ENCODE assay signal across 8 mouse cellular contexts in genomic region chr11:76456233-76456632, GRCm38 (mm10). TPM values are rescaled to one million over a fixed set of nuclear protein-coding genes. Genes with fewer than 3 reads are reported as not detected.
DNase-seq lines count a peak whose midpoint lies in the region; ATAC-seq and TF ChIP-seq lines count a peak whose summit lies in the region.

No protein-coding gene starts in this region.

- H3K4me1 ChIP-seq in midbrain, embryonic 10.5 days = peaks cover 13% of the 10 kb centered on the region

- 17% methylated on average over 6 of the region's 6 CpGs for WGBS in midbrain, embryonic 10.5 days

- peak; percentile 87 to 90 for DNase-seq in cerebellum, postnatal 36 days
- DNase-seq in gastrocnemius, adult 2 months = peak; percentile 88
- peak; percentile 65 to 91 for DNase-seq in left cerebral cortex, adult 8-10 months (ENCODE audit: low spot score in 2 of 2)
- peak; percentile 82 for DNase-seq in midbrain, embryonic 10.5 days (ENCODE audit: low spot score)
- DNase-seq in right cerebral cortex, postnatal 36 days (ENCODE audit: low spot score in 2 of 2) = peak; percentile 72 to 78
- peak; percentile 73 to 84 for DNase-seq in urinary bladder, postnatal 36 days (ENCODE audit: low spot score in 2 of 2)

- H3K9me3 ChIP-seq in midbrain, embryonic 10.5 days (replicated peaks) = no peaks in the 10 kb centered on the region

- intact Hi-C loops in gastrocnemius, adult 2 months (cut with DNase I) = loop anchor here (2.0 kb wide), 1 partner anchor 41 kb away; no protein-coding TSS in a partner anchor

- peaks cover 65% of the 10 kb centered on the region for H3K36me3 ChIP-seq in midbrain, embryonic 10.5 days

- H3K27ac ChIP-seq in gastrocnemius, adult 2 months = no peak overlapping the region
- H3K27ac ChIP-seq in midbrain, embryonic 10.5 days (replicated peaks) = 0 out of 2 replicates have a peak overlapping the region, but pooled peaks have one; percentile 13

- TF ChIP-seq CTCF in gastrocnemius, adult 2 months (IDR thresholded peaks at IDR 0.05) = no peak; the same call in 1 of the 2 replicates

- ATAC-seq in activated CD4-positive, CD25-positive, alpha-beta regulatory T cell, adult 4 months = peak; percentile 57
- peak; percentile 73 for ATAC-seq in inflammation-experienced regulatory T-cells, adult 6 months

- peaks cover 40% of the 10 kb centered on the region for H3K27me3 ChIP-seq in midbrain, embryonic 10.5 days (ENCODE audit: low read depth, poor library complexity, severe bottlenecking)

- H3K4me3 ChIP-seq in gastrocnemius, adult 2 months = no peak overlapping the region
- no peak overlapping the region for H3K4me3 ChIP-seq in midbrain, embryonic 10.5 days

RNA-seq across cellular contexts. Expression of gene Timm22, which starts 49.5 kb away (rescaled TPM):
- 10 to 100 TPM; 52.1 to 72.8 TPM for polyA plus RNA-seq in activated CD4-positive, CD25-positive, alpha-beta regulatory T cell, adult 4 months (2017; shearing (Covaris generic))
- total RNA-seq in gastrocnemius, adult 2 months (2021) = 10 to 100 TPM; 29.0 to 45.0 TPM
- 10 to 100 TPM; 60.7 to 86.9 (median 76.3) TPM for polyA plus RNA-seq in inflammation-experienced regulatory T-cells, adult 6 months (2017; shearing (Covaris generic))
- total RNA-seq in left cerebral cortex, adult 8-10 months (2022) = 10 to 100 TPM; 28.9 to 39.8 (median 30.8) TPM
- polyA plus RNA-seq in midbrain, embryonic 10.5 days (2016; fragmentation: Nextera tagmentation; extraction: Ambion mirVana) = 127 and 128 TPM in 2 replicates

RNA-seq across cellular contexts. Expression of gene Nxn, which starts 57.3 kb away (rescaled TPM):
- 1 to 10 TPM in 1 of 2 experiments, under 1 TPM in 1; 0.71 to 1.8 TPM for polyA plus RNA-seq in activated CD4-positive, CD25-positive, alpha-beta regulatory T cell, adult 4 months (2017; shearing (Covaris generic))
- total RNA-seq in gastrocnemius, adult 2 months (2021) = 10 to 100 TPM; 42.0 to 49.3 TPM
- 1 to 10 TPM; 1.1 to 2.0 (median 1.6) TPM for polyA plus RNA-seq in inflammation-experienced regulatory T-cells, adult 6 months (2017; shearing (Covaris generic))
- total RNA-seq in left cerebral cortex, adult 8-10 months (2022) = 10 to 100 TPM in 3 of 4 experiments, 1 to 10 TPM in 1; 9.5 to 12.5 (median 10.9) TPM
- polyA plus RNA-seq in midbrain, embryonic 10.5 days (2016; fragmentation: Nextera tagmentation; extraction: Ambion mirVana) = 59.3 and 59.5 TPM in 2 replicates

Comparison
In these comparisons a context has a peak if more than half of its experiments do, and no peak if none do; other contexts are left out.
1. RNA of gene Nxn, which starts 57.3 kb away (polyA plus RNA-seq): 59.3 to 59.5 TPM in midbrain, embryonic 10.5 days; 0.71 to 1.8 TPM in activated CD4-positive, CD25-positive, alpha-beta regulatory T cell, adult 4 months and 1.1 to 2.0 TPM in inflammation-experienced regulatory T-cells, adult 6 months; every median in the first group is over 10 times any median in the second.
2. Peak in every context shown above with its lines, with median percentiles within 50 percentile points of each other: DNase-seq.